Mouse (Mus musculus) lung, embryonic 16.5 days (tissue): ENCODE data around the gene Gucy2c. TPM values are rescaled to one million over a fixed set of nuclear protein-coding genes. Genes with fewer than 3 reads are reported as not detected.

Experiments used
- ATAC-seq: fragments of 200-750 bp; cut with Nextera tagmentation; 2 replicates; pipeline ENCODE4 v1.8.0; 2017; ENCODE audit warnings: low read depth, mild to moderate bottlenecking, moderate library complexity
- H3K27ac ChIP-seq: fragments of 300-500 bp; sonication (generic); 2 replicates; pipeline ENCODE4 v1.5.1; 2014; ENCODE audit warnings: mild to moderate bottlenecking, control low read depth, low read length
- H3K27me3 ChIP-seq: fragments of 300-500 bp; sonication (generic); 2 replicates; pipeline ENCODE4 v1.6.1; 2014; ENCODE audit warnings: low read depth, low read length, mixed read lengths; ENCODE audit not compliant: control insufficient read depth, insufficient read depth
- H3K36me3 ChIP-seq: fragments of 300-500 bp; sonication (generic); 2 replicates; pipeline ENCODE4 v1.6.1; 2014; ENCODE audit warnings: low read length; ENCODE audit not compliant: control insufficient read depth, insufficient read depth
- H3K4me1 ChIP-seq: fragments of 300-500 bp; sonication (generic); replicated peaks from 2 replicates; pipeline ENCODE4 v1.6.1; 2014; ENCODE audit warnings: low read length, mixed read lengths; ENCODE audit not compliant: control insufficient read depth, insufficient read depth
- H3K4me2 ChIP-seq: fragments of 300-500 bp; sonication (generic); 2 replicates; pipeline ENCODE4 v1.6.1; 2014; ENCODE audit warnings: low read depth, low read length, control low read depth
- H3K4me3 ChIP-seq: fragments of 300-500 bp; sonication (generic); 2 replicates; pipeline ENCODE4 v1.5.1; 2014; ENCODE audit warnings: mild to moderate bottlenecking, low read length, control low read depth
- H3K9ac ChIP-seq: fragments of 300-500 bp; sonication (generic); 2 replicates; pipeline ENCODE4 v1.6.1; 2014; ENCODE audit warnings: low read length, control low read depth
- H3K9me3 ChIP-seq: fragments of 300-500 bp; sonication (generic); 2 replicates; pipeline ENCODE4 v1.6.1; 2016; ENCODE audit warnings: low read length; ENCODE audit not compliant: control insufficient read depth
- WGBS: fragments of 180-500 bp; shearing (Covaris S2); extraction: QIAGEN DNeasy Blood & Tissue Kit; methylation state at CpG from one replicate; pipeline ENCODE4 v1.1.7; 2014; 5-methylcytosine and 5-hydroxymethylcytosine counted together
- polyA plus RNA-seq: library from polyadenylated mRNA; unstranded; fragments of >200 nt; fragmentation: Nextera tagmentation; extraction: Ambion mirVana; gene quantifications from 2 replicates; pipeline ENCODE4 v1.2.1, GENCODE M21; 2015

Gene Gucy2c
- polyA plus RNA-seq, result 0.13 and 0.21 TPM in 2 replicates

GRCm38 (mm10) chr6:136781377-136781986 is at the start of gene Gucy2c:
Gene Gucy2c, minus strand, starts transcription at chr6:136781765.
- Histone ChIP-seq H3K9ac (no peak within 1 kb of the TSS), H3K4me3 (no peak within 1 kb of the TSS), H3K4me1 (no peaks in the 10 kb centered on the region), H3K9me3 (no peaks in the 10 kb centered on the region), H3K36me3 (no peaks in the 10 kb centered on the region), H3K4me2 (no peak within 1 kb of the TSS), H3K27me3 (no peaks in the 10 kb centered on the region), H3K27ac (no peak within 1 kb of the TSS)
- 73% methylated on average over 20 of the region's 20 CpGs for WGBS
- no peak for ATAC-seq

GRCm38 (mm10) chr6:136828681-136829080 is 47.1 kb upstream of the Gucy2c start:
- H3K4me1 ChIP-seq, result peaks cover 5% of the 10 kb centered on the region; the same call in 1 of the 2 replicates
- no peaks in the 10 kb centered on the region for H3K9me3 ChIP-seq
- 34% methylated on average over 4 of the region's 4 CpGs for WGBS
- H3K27ac ChIP-seq, result peak overlapping the region; percentile 69; the same call in 1 of the 2 replicates
- H3K27me3 ChIP-seq, result no peaks in the 10 kb centered on the region
- ATAC-seq, result no peak
- peaks cover 9% of the 10 kb centered on the region; the same call in 1 of the 2 replicates for H3K36me3 ChIP-seq
- peak overlapping the region; percentile 52 for H3K4me3 ChIP-seq
- H3K9ac ChIP-seq, result peak overlapping the region; percentile 56
- peak overlapping the region; percentile 54 for H3K4me2 ChIP-seq

- Histone ChIP-seq H3K9ac (peak within 1 kb of the TSS; percentile 100), H3K4me1 (peaks cover 5% of the 10 kb centered on the region; the same call in 1 of the 2 replicates), H3K27me3 (no peaks in the 10 kb centered on the region), H3K9me3 (no peaks in the 10 kb centered on the region), H3K27ac (peak within 1 kb of the TSS; percentile 70), H3K36me3 (peaks cover 11% of the 10 kb centered on the region), H3K4me3 (peak within 1 kb of the TSS; percentile 100), H3K4me2 (peak within 1 kb of the TSS; percentile 81)
- WGBS, result under 1% methylated on average over 43 of the region's 45 CpGs
- peak; percentile 100 for ATAC-seq
These were observed 46.5 kb upstream of the Gucy2c start, which contains the start of gene Wbp11 for GRCm38 (mm10) chr6:136827881-136828561. Gene Wbp11, minus strand, starts transcription at chr6:136828233.

- Histone ChIP-seq H3K9me3 (no peaks in the 10 kb centered on the region), H3K36me3 (peaks cover 16% of the 10 kb centered on the region), H3K4me1 (peaks cover 5% of the 10 kb centered on the region; the same call in 1 of the 2 replicates), H3K27me3 (no peaks in the 10 kb centered on the region), H3K4me2 (peak within 1 kb of the TSS; percentile 81), H3K27ac (peak within 1 kb of the TSS; percentile 70), H3K4me3 (peak within 1 kb of the TSS; percentile 100), H3K9ac (peak within 1 kb of the TSS; percentile 100)
- no peak for ATAC-seq
- WGBS, result 0% methylated on average over 34 of the region's 34 CpGs
These were observed 45.9 kb upstream of the Gucy2c start, which contains the start of gene BC049715 for GRCm38 (mm10) chr6:136827516-136827880. Gene BC049715, plus strand, starts transcription at chr6:136827626.

GRCm38 (mm10) chr6:136827116-136827515 is 45.6 kb upstream of the Gucy2c start:
- H3K4me1 ChIP-seq, result peaks cover 5% of the 10 kb centered on the region; the same call in 1 of the 2 replicates
- peak overlapping the region; percentile 70 for H3K27ac ChIP-seq
- peaks cover 20% of the 10 kb centered on the region for H3K36me3 ChIP-seq
- peak overlapping the region; percentile 100 for H3K9ac ChIP-seq
- ATAC-seq, result no peak
- H3K4me3 ChIP-seq, result peak overlapping the region; percentile 100
- no peaks in the 10 kb centered on the region for H3K27me3 ChIP-seq
- no peaks in the 10 kb centered on the region for H3K9me3 ChIP-seq
- WGBS, result 11% methylated on average over 7 of the region's 7 CpGs
- peak overlapping the region; percentile 81 for H3K4me2 ChIP-seq

GRCm38 (mm10) chr6:136824987-136825386 is 43.4 kb upstream of the Gucy2c start:
- Histone ChIP-seq H3K4me3 (no peak overlapping the region), H3K4me2 (no peak overlapping the region), H3K9ac (no peak overlapping the region), H3K27me3 (no peaks in the 10 kb centered on the region), H3K36me3 (peaks cover 41% of the 10 kb centered on the region), H3K9me3 (no peaks in the 10 kb centered on the region), H3K4me1 (peaks cover 5% of the 10 kb centered on the region; the same call in 1 of the 2 replicates), H3K27ac (no peak overlapping the region)
- WGBS, result 90% methylated on average over 8 of the region's 8 CpGs
- no peak for ATAC-seq

GRCm38 (mm10) chr6:136821086-136821485 is 39.5 kb upstream of the Gucy2c start:
- Histone ChIP-seq H3K4me3 (no peak overlapping the region), H3K4me1 (no peaks in the 10 kb centered on the region), H3K27me3 (no peaks in the 10 kb centered on the region), H3K27ac (no peak overlapping the region), H3K9ac (no peak overlapping the region), H3K9me3 (no peaks in the 10 kb centered on the region), H3K4me2 (no peak overlapping the region), H3K36me3 (peaks cover 72% of the 10 kb centered on the region)
- 93% methylated on average over 15 of the region's 18 CpGs for WGBS
- no peak for ATAC-seq

GRCm38 (mm10) chr6:136820381-136820780 is 38.8 kb upstream of the Gucy2c start:
- Histone ChIP-seq H3K4me3 (no peak overlapping the region), H3K9me3 (no peaks in the 10 kb centered on the region), H3K9ac (no peak overlapping the region), H3K27ac (no peak overlapping the region), H3K27me3 (no peaks in the 10 kb centered on the region), H3K4me2 (no peak overlapping the region), H3K36me3 (peaks cover 78% of the 10 kb centered on the region), H3K4me1 (no peaks in the 10 kb centered on the region)
- ATAC-seq, result no peak
- WGBS, result 93% methylated on average over 21 of the region's 21 CpGs

GRCm38 (mm10) chr6:136817549-136817948 is 36.0 kb upstream of the Gucy2c start:
- no peak for ATAC-seq
- Histone ChIP-seq H3K4me3 (no peak overlapping the region), H3K27me3 (no peaks in the 10 kb centered on the region), H3K4me2 (no peak overlapping the region), H3K36me3 (peaks cover 81% of the 10 kb centered on the region), H3K4me1 (no peaks in the 10 kb centered on the region), H3K27ac (no peak overlapping the region), H3K9me3 (no peaks in the 10 kb centered on the region), H3K9ac (no peak overlapping the region)
- WGBS, result 93% methylated on average over 3 of the region's 3 CpGs
